Mouse (Mus musculus) cerebellum, adult 2 months (tissue): ENCODE measurements around the gene Rreb1.

Experiments
- CTCF ChIP-seq: fragments of 200-500 bp; IDR thresholded peaks from 2 replicates; pipeline ENCODE4 v1.5.1; 2011; ENCODE audit warnings: low read depth, mild to moderate bottlenecking, control low read depth, low read length, moderate library complexity, borderline replicate concordance; ENCODE audit not compliant: insufficient read depth
- POLR2A ChIP-seq: fragments of 200-500 bp; IDR thresholded peaks from 2 replicates; pipeline ENCODE4 v1.6.1; 2011; ENCODE audit warnings: low read length, control low read depth, borderline replicate concordance; ENCODE audit not compliant: insufficient read depth

- TF ChIP-seq POLR2A = no peak
- TF ChIP-seq CTCF = no peak
Measured at GRCm38 (mm10) chr13:37876366-37876765, 98.2 kb downstream of the Rreb1 start.
